Mouse (Mus musculus) forebrain, embryonic 11.5 days (tissue): Measurements from ENCODE around the gene Slit2. TPM values are rescaled to one million over a fixed set of nuclear protein-coding genes. Genes with fewer than 3 reads are reported as not detected.

Source experiments
- ATAC-seq: fragments of 200-750 bp; cut with Nextera tagmentation; replicated peaks from 2 replicates; pipeline ENCODE4 v1.8.0; 2017; ENCODE audit warnings: moderate TSS enrichment; ENCODE audit not compliant: low FRiP score
- DNase-seq: peaks from one replicate; pipeline ENCODE4 v3.0.0-alpha.2; 2017; ENCODE audit warnings: low spot score
- H3K27ac ChIP-seq: fragments of 300-500 bp; sonication (generic); 2 replicates; pipeline ENCODE4 v1.5.1; 2014; ENCODE audit warnings: low read depth, low read length
- H3K27me3 ChIP-seq: fragments of 300-500 bp; sonication (generic); 2 replicates; pipeline ENCODE4 v1.6.1; 2014; ENCODE audit warnings: mild to moderate bottlenecking, low read length, mixed read lengths; ENCODE audit not compliant: control insufficient read depth, insufficient read depth
- H3K36me3 ChIP-seq: fragments of 300-500 bp; sonication (generic); 2 replicates; pipeline ENCODE4 v1.6.1; 2014; ENCODE audit warnings: mild to moderate bottlenecking, low read length, moderate library complexity, mixed read lengths; ENCODE audit not compliant: control insufficient read depth, insufficient read depth
- H3K4me1 ChIP-seq: fragments of 300-500 bp; sonication (generic); replicated peaks from 2 replicates; pipeline ENCODE4 v1.6.1; 2014; ENCODE audit warnings: low read length, mixed read lengths; ENCODE audit not compliant: control insufficient read depth, insufficient read depth
- H3K4me2 ChIP-seq: fragments of 300-500 bp; sonication (generic); 2 replicates; pipeline ENCODE4 v1.6.1; 2014; ENCODE audit warnings: low read depth, mild to moderate bottlenecking, low read length, moderate library complexity, mixed read lengths; ENCODE audit not compliant: severe bottlenecking
- H3K4me3 ChIP-seq: fragments of 300-500 bp; sonication (generic); 2 replicates; pipeline ENCODE4 v1.5.1; 2014; ENCODE audit warnings: low read depth, low read length
- H3K9ac ChIP-seq: fragments of 300-500 bp; sonication (generic); 2 replicates; pipeline ENCODE4 v1.6.1; 2014; ENCODE audit warnings: low read length
- H3K9me3 ChIP-seq: fragments of 300-500 bp; sonication (generic); 2 replicates; pipeline ENCODE4 v1.6.1; 2016; ENCODE audit warnings: low read length, mixed read lengths; ENCODE audit not compliant: control insufficient read depth
- WGBS: fragments of 180-500 bp; shearing (Covaris S2); extraction: QIAGEN DNeasy Blood & Tissue Kit; methylation state at CpG from one replicate; pipeline ENCODE4 v1.1.7; 2014; 5-methylcytosine and 5-hydroxymethylcytosine counted together
- polyA plus RNA-seq: library from polyadenylated mRNA; unstranded; fragments of >200 nt; fragmentation: Nextera tagmentation; extraction: Ambion mirVana; gene quantifications from 2 replicates; pipeline ENCODE4 v1.2.1, GENCODE M21; 2014

Slit2 gene
- polyA plus RNA-seq, 1 experiment from 2014 or later: 28.5 TPM

DNA sequence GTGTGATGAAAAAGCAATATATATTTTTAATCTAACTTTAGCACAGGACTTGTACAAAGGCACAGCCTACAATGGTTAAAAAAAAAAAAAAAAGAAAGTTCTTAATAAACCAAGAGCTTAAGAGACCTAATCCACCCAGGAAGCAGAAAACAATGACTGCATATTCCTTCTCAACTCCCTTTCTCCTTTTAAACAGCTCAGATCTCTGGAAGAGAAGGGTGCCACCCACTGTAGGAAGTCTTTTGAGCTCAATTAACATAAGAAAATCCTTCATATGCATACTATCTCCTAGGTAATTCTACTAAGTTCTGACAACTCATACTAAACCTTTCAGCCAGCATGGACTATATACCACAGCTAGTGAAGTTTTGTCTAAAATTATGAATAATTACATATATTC, 343.3 kb downstream of the Slit2 start:
- no peak overlapping the region for H3K4me2 ChIP-seq
- no peak for ATAC-seq
- no peaks in the 10 kb centered on the region for H3K4me1 ChIP-seq
- H3K9me3 ChIP-seq: no peaks in the 10 kb centered on the region
- no peak for DNase-seq
- H3K9ac ChIP-seq: no peak overlapping the region
- no peaks in the 10 kb centered on the region for H3K27me3 ChIP-seq
- H3K4me3 ChIP-seq: no peak overlapping the region
- no peak overlapping the region for H3K27ac ChIP-seq
- H3K36me3 ChIP-seq: no peaks in the 10 kb centered on the region

DNA sequence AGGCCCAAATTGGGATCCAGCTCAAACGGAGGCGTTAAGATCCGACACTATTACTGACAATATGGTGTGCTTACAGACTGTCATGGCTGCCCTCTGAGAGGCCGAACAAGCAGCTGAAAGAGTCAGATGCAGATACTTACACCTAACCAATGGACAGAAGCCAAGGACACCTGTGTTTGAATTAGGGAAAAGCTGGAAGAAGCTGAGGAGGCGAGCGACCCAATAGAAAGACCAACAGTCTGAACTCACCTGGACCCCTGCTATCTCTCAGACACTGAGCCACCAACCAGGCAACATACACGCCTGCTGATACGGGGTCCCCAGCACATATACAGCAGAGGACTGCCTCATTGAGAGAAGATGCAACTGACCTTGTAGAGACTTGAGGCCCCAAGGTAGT, 344.7 kb downstream of the Slit2 start, which contains the start of gene 5730480H06Rik:
Gene 5730480H06Rik (plus strand): TSS at position 301 of the 400 bp plus-strand sequence.
- H3K4me1 ChIP-seq: no peaks in the 10 kb centered on the region
- ATAC-seq: no peak
- DNase-seq: no peak
- no peak within 1 kb of the TSS for H3K4me3 ChIP-seq
- H3K4me2 ChIP-seq: no peak within 1 kb of the TSS
- H3K27ac ChIP-seq: no peak within 1 kb of the TSS
- no peaks in the 10 kb centered on the region for H3K9me3 ChIP-seq
- no peaks in the 10 kb centered on the region for H3K27me3 ChIP-seq
- H3K36me3 ChIP-seq: no peaks in the 10 kb centered on the region
- 94% methylated on average over 8 of the region's 8 CpGs for WGBS
- no peak within 1 kb of the TSS for H3K9ac ChIP-seq

DNA sequence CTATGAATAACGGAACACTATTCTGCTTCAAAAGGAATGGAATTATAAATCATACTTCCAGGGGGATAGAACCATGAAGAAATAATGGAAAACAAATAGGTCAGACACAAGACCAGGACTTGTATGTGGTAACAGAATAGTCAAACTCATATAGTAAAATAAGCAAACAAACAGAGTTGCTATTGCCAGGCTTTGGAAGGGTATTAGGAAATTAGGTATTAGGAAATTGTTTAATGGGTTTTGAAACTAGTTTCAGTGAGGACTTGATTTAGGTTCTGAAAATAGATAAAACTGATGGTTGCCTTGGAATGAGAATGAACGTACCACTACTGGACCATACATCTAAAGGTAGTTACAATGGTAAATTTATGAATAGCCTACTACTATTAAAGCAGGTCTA, 346.8 kb downstream of the Slit2 start:
- H3K27ac ChIP-seq: no peak overlapping the region
- no peaks in the 10 kb centered on the region for H3K36me3 ChIP-seq
- H3K27me3 ChIP-seq: no peaks in the 10 kb centered on the region
- H3K4me3 ChIP-seq: no peak overlapping the region
- no peak for ATAC-seq
- no peak overlapping the region for H3K4me2 ChIP-seq
- no peak overlapping the region for H3K9ac ChIP-seq
- DNase-seq: no peak
- no peaks in the 10 kb centered on the region for H3K9me3 ChIP-seq
- WGBS: 98% methylated on average over 2 of the region's 2 CpGs
- H3K4me1 ChIP-seq: 0 out of 2 replicates have a peak, but pooled peaks cover 2% of the 10 kb centered on the region

DNA sequence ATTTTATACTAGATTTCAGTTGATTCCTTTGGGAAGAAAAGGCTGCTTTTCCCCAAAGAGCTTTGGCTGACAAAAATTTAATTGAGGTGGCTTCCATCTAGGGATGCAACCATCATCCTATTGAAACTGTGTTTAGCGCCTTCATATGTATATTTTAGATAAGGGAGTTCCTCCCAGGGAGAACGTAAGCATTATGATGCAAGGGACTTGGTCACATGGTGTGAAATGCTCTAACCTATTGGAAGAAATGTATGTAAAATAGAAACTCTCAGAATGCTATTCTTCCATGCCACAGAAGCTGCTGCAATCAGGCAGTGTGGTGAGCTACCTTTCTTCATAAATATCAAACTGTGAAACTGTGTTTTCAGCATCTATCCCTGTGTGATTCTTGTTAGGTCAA, 347.9 kb downstream of the Slit2 start:
- no peak overlapping the region for H3K9ac ChIP-seq
- H3K4me3 ChIP-seq: no peak overlapping the region
- DNase-seq (no peak), ATAC-seq (no peak)
- WGBS: 93% methylated on average over 2 of the region's 2 CpGs
- H3K27ac ChIP-seq: no peak overlapping the region
- H3K4me1 ChIP-seq: 0 out of 2 replicates have a peak, but pooled peaks cover 2% of the 10 kb centered on the region
- H3K36me3 ChIP-seq: no peaks in the 10 kb centered on the region
- H3K9me3 ChIP-seq: no peaks in the 10 kb centered on the region
- H3K4me2 ChIP-seq: no peak overlapping the region
- no peaks in the 10 kb centered on the region for H3K27me3 ChIP-seq

DNA sequence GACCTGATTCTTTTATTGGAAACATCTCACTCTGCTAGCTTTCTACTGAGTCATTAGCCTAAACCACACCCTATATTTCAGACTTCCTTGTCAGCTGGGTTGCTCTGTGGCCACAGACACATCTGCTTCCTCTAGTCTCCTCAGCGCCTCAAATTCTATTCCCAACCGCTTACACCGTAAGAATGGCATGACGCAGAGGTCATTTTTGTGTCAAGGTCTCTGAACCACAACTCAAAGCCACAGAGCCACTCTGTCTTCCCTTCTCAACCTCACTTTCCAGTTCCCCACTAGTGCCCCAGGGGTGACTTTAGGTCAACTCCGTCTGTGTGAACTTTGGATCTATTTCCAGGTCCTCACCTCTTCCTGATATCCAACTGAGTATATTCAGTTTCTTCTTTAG, 348.5 kb downstream of the Slit2 start:
- Histone ChIP-seq H3K9me3 (no peaks in the 10 kb centered on the region), H3K9ac (no peak overlapping the region), H3K4me2 (no peak overlapping the region), H3K4me3 (no peak overlapping the region), H3K27ac (no peak overlapping the region), H3K4me1 (0 out of 2 replicates have a peak, but pooled peaks cover 2% of the 10 kb centered on the region), H3K27me3 (no peaks in the 10 kb centered on the region), H3K36me3 (no peaks in the 10 kb centered on the region)
- ATAC-seq (no peak), DNase-seq (no peak)
- 75% methylated on average over 5 of the region's 5 CpGs for WGBS

DNA sequence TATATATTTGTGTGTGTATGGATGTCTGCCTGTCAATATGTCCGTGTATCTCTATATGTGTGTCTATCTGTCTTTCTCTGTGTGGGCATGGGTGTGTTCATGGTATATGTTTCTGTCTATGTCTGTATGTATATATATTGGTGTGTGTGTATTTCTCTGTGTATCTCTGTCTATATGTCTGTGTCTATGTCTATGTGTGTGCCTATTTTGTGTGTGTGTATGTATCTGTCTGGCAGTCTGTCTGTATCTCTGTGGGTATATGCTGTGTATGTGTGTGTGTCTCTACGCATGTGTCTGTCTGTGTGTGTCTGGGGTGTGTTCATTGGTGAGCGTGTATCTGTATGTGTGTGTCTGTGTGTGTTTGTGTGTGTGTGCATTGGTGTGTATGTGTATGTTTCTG, 350.5 kb downstream of the Slit2 start:
- no peak for ATAC-seq
- no peak overlapping the region for H3K27ac ChIP-seq
- WGBS: 91% methylated on average over 3 of the region's 3 CpGs
- 0 out of 2 replicates have a peak, but pooled peaks cover 2% of the 10 kb centered on the region for H3K4me1 ChIP-seq
- H3K27me3 ChIP-seq: no peaks in the 10 kb centered on the region
- no peaks in the 10 kb centered on the region for H3K9me3 ChIP-seq
- H3K4me3 ChIP-seq: no peak overlapping the region
- no peak overlapping the region for H3K9ac ChIP-seq
- DNase-seq: no peak
- H3K4me2 ChIP-seq: no peak overlapping the region
- H3K36me3 ChIP-seq: no peaks in the 10 kb centered on the region

DNA sequence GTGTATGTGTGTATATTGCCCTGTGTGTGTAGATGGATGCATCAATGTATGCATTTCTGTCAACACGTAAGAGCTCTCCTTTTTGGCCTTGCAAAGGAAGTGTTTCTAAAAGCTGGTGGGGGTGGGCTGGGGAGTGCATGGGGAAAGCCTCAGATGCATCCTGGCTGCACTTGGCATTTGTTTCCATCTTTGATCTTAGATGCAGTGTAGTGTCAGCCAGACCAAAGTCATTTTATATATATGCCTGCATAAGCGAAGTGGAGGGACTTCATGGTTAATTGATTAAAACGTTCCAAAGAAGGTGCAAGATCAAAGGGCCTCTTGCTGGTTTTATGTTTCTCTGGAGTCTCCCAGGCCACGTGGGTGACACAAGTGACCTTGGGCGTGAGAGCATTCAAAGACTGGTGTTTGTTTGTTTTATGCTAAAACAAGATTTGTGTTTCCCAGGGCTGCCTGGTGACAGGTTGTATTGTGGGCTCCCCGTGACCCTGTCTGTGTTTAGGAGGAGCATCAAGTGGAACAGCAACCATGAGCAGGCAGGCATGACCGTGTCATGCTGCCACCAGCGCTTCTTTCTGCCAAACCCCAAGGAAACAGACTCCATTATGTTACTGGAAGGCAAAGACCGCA, 351.1 kb downstream of the Slit2 start:
- WGBS: 54% methylated on average over 9 of the region's 9 CpGs
- H3K9me3 ChIP-seq: no peaks in the 10 kb centered on the region
- no peak overlapping the region for H3K4me3 ChIP-seq
- H3K9ac ChIP-seq: no peak overlapping the region
- H3K36me3 ChIP-seq: no peaks in the 10 kb centered on the region
- no peak overlapping the region for H3K27ac ChIP-seq
- ATAC-seq (no peak), DNase-seq (no peak)
- H3K4me2 ChIP-seq: no peak overlapping the region
- H3K4me1 ChIP-seq: 0 out of 2 replicates have a peak, but pooled peaks cover 2% of the 10 kb centered on the region
- H3K27me3 ChIP-seq: no peaks in the 10 kb centered on the region

DNA sequence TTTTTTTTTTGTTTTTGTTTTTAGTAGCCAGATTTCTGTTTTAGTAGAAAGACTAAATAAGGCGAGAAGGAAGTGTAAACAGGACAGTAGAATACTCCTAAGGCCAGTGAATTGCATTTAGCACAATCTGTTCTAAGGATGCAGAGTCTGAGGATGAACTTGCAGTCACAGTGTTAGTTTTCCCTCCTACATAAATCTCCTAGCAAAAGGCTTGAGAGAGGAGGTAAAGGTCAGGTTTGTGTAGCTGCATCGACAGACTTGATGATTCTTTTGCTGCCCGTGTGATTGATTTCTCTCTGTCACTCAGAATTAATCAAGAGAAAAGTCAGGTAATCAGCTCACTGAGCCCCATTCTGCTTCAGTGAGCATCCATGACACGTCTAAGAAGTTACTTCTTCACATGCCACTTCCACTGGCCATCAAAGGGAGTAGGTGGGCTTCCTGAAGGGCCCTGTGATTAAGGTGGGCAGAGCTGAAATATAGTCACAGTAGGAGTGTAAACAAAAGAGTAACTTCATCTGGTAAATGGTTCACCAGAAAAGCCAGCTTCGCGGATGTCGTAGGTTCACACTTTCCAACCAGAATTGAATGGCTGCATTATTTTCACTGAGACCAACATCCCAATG, 358.0 kb downstream of the Slit2 start:
- no peak overlapping the region for H3K9ac ChIP-seq
- ATAC-seq (no peak), DNase-seq (no peak)
- no peaks in the 10 kb centered on the region for H3K36me3 ChIP-seq
- H3K27me3 ChIP-seq: no peaks in the 10 kb centered on the region
- 57% methylated on average over 7 of the region's 7 CpGs for WGBS
- H3K4me2 ChIP-seq: no peak overlapping the region
- no peaks in the 10 kb centered on the region for H3K4me1 ChIP-seq
- H3K4me3 ChIP-seq: no peak overlapping the region
- H3K9me3 ChIP-seq: no peaks in the 10 kb centered on the region
- H3K27ac ChIP-seq: no peak overlapping the region
